ENCODE assay signal across 1 mouse cellular context in genomic region chr7:139249406-139250210, GRCm38 (mm10).
TF ChIP-seq lines count a peak whose summit lies in the region.

No protein-coding gene starts in this region.

TF ChIP-seq in MEL, 35 proteins besides CTCF, POLR2A, EP300 and RAD21 (continued from another document):
- TF ChIP-seq MEF2A (IDR thresholded peaks at IDR 0.05; ENCODE audit: extremely low read depth, insufficient replicate concordance, low read depth, low read length, poor library complexity, severe bottlenecking) (no peak), MAFK (IDR thresholded peaks at IDR 0.05; ENCODE audit: borderline replicate concordance, low read depth, low read length) (no peak), USF2 (IDR thresholded peaks at IDR 0.05; ENCODE audit: borderline replicate concordance in 1 of 2, insufficient read depth in 1 of 2, low read depth in 1 of 2, low read length in 2 of 2) (peak in 1 of 2 experiments; percentile 48; a peak in 1 of 4 replicates), USF1 (IDR thresholded peaks at IDR 0.05; ENCODE audit: low read depth, low read length) (peak; percentile 81), BHLHE40 (IDR thresholded peaks at IDR 0.05; ENCODE audit: borderline replicate concordance, low read depth, low read length) (no peak)
TF ChIP-seq in MEL: peak in this region for 8.
